Mouse (Mus musculus): ENCODE results near the gene Pygb.

DNA sequence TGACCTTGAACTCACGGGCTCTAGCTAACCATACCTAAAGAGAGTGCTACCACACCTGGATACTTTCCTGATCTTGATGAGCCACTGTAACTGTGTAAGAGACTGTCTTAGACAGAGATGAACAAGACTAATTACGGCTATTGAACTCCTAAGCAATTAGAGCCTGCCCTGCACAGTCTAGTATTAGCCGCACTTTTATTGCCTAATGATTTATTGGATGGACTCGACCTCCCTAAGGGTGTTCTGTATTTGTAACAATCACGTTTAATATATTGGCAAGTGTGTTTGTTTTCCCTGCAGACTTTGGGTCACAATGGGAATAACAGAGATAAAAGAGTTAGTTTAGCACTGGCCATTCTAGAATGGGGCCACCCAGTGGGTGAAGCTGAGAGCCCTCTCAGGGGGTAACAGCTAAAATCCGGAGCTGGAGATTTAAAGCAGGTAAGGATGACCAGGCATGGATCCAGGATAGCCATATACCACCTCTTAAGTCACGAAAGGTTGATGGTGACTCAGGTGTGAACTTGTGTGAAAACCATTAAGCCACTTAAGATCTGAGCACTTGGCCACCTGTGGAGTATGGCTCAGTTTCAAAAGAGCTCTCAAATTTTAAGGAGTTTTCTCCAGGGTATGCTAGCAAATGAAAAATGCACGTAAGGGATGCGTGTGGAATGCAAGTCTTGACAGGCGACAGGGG, 46.2 kb upstream of the Pygb start:
- no peak for TF ChIP-seq GATA1 (IDR thresholded peaks at IDR 0.05; ENCODE audit: low read length)
- no peak for TF ChIP-seq TAL1 (IDR thresholded peaks at IDR 0.05; ENCODE audit: low read length)
